Mouse (Mus musculus) stomach, embryonic 14.5 days (tissue): ENCODE data around the gene Tbc1d14. TPM values are rescaled to one million over a fixed set of nuclear protein-coding genes. Genes with fewer than 3 reads are reported as not detected.

ENCODE experiments used
- ATAC-seq: fragments of 200-750 bp; cut with Nextera tagmentation; 2 replicates; pipeline ENCODE4 v1.8.0; 2017; ENCODE audit warnings: low read depth, moderate TSS enrichment; ENCODE audit not compliant: insufficient number of reproducible peaks, insufficient read depth, low FRiP score
- H3K27ac ChIP-seq: fragments of 300-500 bp; sonication (generic); 2 replicates; pipeline ENCODE4 v1.5.1; 2014; ENCODE audit warnings: mild to moderate bottlenecking, low read length, moderate library complexity, mixed read lengths
- H3K27me3 ChIP-seq: fragments of 300-500 bp; sonication (generic); 2 replicates; pipeline ENCODE4 v1.6.1; 2014; ENCODE audit warnings: low read length, control low read depth, mixed read lengths; ENCODE audit not compliant: control insufficient read depth, insufficient read depth
- H3K36me3 ChIP-seq: fragments of 300-500 bp; sonication (generic); 2 replicates; pipeline ENCODE4 v1.6.1; 2014; ENCODE audit warnings: mild to moderate bottlenecking, control low read depth, low read length, moderate library complexity, mixed read lengths; ENCODE audit not compliant: control insufficient read depth, insufficient read depth
- H3K4me1 ChIP-seq: fragments of 300-500 bp; sonication (generic); 2 replicates; pipeline ENCODE4 v1.6.1; 2014; ENCODE audit warnings: low read length, control low read depth, mixed read lengths; ENCODE audit not compliant: control insufficient read depth, insufficient read depth
- H3K4me2 ChIP-seq: fragments of 300-500 bp; sonication (generic); replicated peaks from 2 replicates; pipeline ENCODE4 v1.6.1; 2014; ENCODE audit warnings: low read depth, low read length, control low read depth
- H3K4me3 ChIP-seq: fragments of 300-500 bp; sonication (generic); 2 replicates; pipeline ENCODE4 v1.5.1; 2014; ENCODE audit warnings: low read depth, low read length, control low read depth
- H3K9ac ChIP-seq: fragments of 300-500 bp; sonication (generic); replicated peaks from 2 replicates; pipeline ENCODE4 v1.6.1; 2014; ENCODE audit warnings: low read depth, mild to moderate bottlenecking, control low read depth, low read length, moderate library complexity, mixed read lengths
- H3K9me3 ChIP-seq: fragments of 300-500 bp; sonication (generic); 2 replicates; pipeline ENCODE4 v1.6.1; 2016; ENCODE audit warnings: low read depth, low read length, control low read depth; ENCODE audit not compliant: control insufficient read depth
- WGBS: fragments of 180-500 bp; shearing (Covaris S2); extraction: QIAGEN DNeasy Blood & Tissue Kit; methylation state at CpG from one replicate; pipeline ENCODE4 v1.1.7; 2014; 5-methylcytosine and 5-hydroxymethylcytosine counted together
- polyA plus RNA-seq: library from polyadenylated mRNA; unstranded; fragments of >200 nt; fragmentation: Nextera tagmentation; extraction: Ambion mirVana; gene quantifications from 2 replicates; pipeline ENCODE4 v1.2.1, GENCODE M21; 2014

Tbc1d14 gene
- polyA plus RNA-seq, 1 experiment from 2014 or later: 41.8 TPM

- WGBS: 79% methylated on average over 3 of the region's 3 CpGs
Observed at GRCm38 (mm10) chr5:36575227-36575626, 17.8 kb downstream of the Tbc1d14 start.

GRCm38 (mm10) chr5:36574147-36574870, 18.8 kb downstream of the Tbc1d14 start:
- 44% methylated on average over 8 of the region's 8 CpGs for WGBS
- no peaks in the 10 kb centered on the region for H3K27me3 ChIP-seq
- peaks cover 15% of the 10 kb centered on the region for H3K4me1 ChIP-seq
- peaks cover 7% of the 10 kb centered on the region; the same call in 1 of the 2 replicates for H3K36me3 ChIP-seq
- H3K4me2 ChIP-seq: no peak overlapping the region
- peak overlapping the region; percentile 12; the same call in 1 of the 2 replicates for H3K27ac ChIP-seq
- no peak overlapping the region for H3K9ac ChIP-seq
- no peak overlapping the region for H3K4me3 ChIP-seq
- 0 out of 2 replicates have a peak, but pooled peaks have one; percentile 33 for ATAC-seq
- no peaks in the 10 kb centered on the region for H3K9me3 ChIP-seq

More at GRCm38 (mm10) chr5:36575227-36575626, 17.8 kb downstream of the Tbc1d14 start:
- Histone ChIP-seq H3K27ac (no peak overlapping the region; the same call in 1 of the 2 replicates), H3K36me3 (peaks cover 7% of the 10 kb centered on the region; the same call in 1 of the 2 replicates), H3K4me1 (peaks cover 15% of the 10 kb centered on the region), H3K4me3 (no peak overlapping the region), H3K27me3 (no peaks in the 10 kb centered on the region), H3K4me2 (no peak overlapping the region), H3K9ac (no peak overlapping the region), H3K9me3 (no peaks in the 10 kb centered on the region)
- ATAC-seq: no peak

- peaks cover 15% of the 10 kb centered on the region for H3K4me1 ChIP-seq
- no peak overlapping the region for H3K4me2 ChIP-seq
- no peaks in the 10 kb centered on the region for H3K27me3 ChIP-seq
- WGBS: 50% methylated on average over 3 of the region's 3 CpGs
- no peak overlapping the region for H3K9ac ChIP-seq
- H3K4me3 ChIP-seq: no peak overlapping the region
- ATAC-seq: no peak
- no peaks in the 10 kb centered on the region for H3K9me3 ChIP-seq
- H3K36me3 ChIP-seq: peaks cover 7% of the 10 kb centered on the region; the same call in 1 of the 2 replicates
- H3K27ac ChIP-seq: no peak overlapping the region
Observed at GRCm38 (mm10) chr5:36573354-36573753, 19.7 kb downstream of the Tbc1d14 start.

GRCm38 (mm10) chr5:36571371-36571770, 21.7 kb downstream of the Tbc1d14 start:
- H3K27ac ChIP-seq: no peak overlapping the region
- no peaks in the 10 kb centered on the region for H3K9me3 ChIP-seq
- H3K27me3 ChIP-seq: no peaks in the 10 kb centered on the region
- H3K9ac ChIP-seq: no peak overlapping the region
- no peak overlapping the region for H3K4me3 ChIP-seq
- 92% methylated on average over 16 of the region's 16 CpGs for WGBS
- no peak overlapping the region for H3K4me2 ChIP-seq
- H3K36me3 ChIP-seq: peaks cover 7% of the 10 kb centered on the region; the same call in 1 of the 2 replicates
- H3K4me1 ChIP-seq: peaks cover 15% of the 10 kb centered on the region
- no peak for ATAC-seq

- no peak overlapping the region for H3K4me2 ChIP-seq
- H3K4me1 ChIP-seq: peaks cover 15% of the 10 kb centered on the region
- no peak overlapping the region for H3K9ac ChIP-seq
- peaks cover 7% of the 10 kb centered on the region; the same call in 1 of the 2 replicates for H3K36me3 ChIP-seq
- H3K27ac ChIP-seq: no peak overlapping the region
- no peak for ATAC-seq
- H3K4me3 ChIP-seq: no peak overlapping the region
- WGBS: 83% methylated on average over 4 of the region's 4 CpGs
- H3K27me3 ChIP-seq: no peaks in the 10 kb centered on the region
- no peaks in the 10 kb centered on the region for H3K9me3 ChIP-seq
Observed at GRCm38 (mm10) chr5:36570546-36571245, 22.4 kb downstream of the Tbc1d14 start.

- no peak overlapping the region for H3K27ac ChIP-seq
- no peak for ATAC-seq
- H3K36me3 ChIP-seq: peaks cover 7% of the 10 kb centered on the region; the same call in 1 of the 2 replicates
- H3K9ac ChIP-seq: no peak overlapping the region
- no peaks in the 10 kb centered on the region for H3K9me3 ChIP-seq
- peaks cover 15% of the 10 kb centered on the region for H3K4me1 ChIP-seq
- WGBS: 91% methylated on average over 7 of the region's 7 CpGs
- no peak overlapping the region for H3K4me3 ChIP-seq
- no peak overlapping the region for H3K4me2 ChIP-seq
- H3K27me3 ChIP-seq: no peaks in the 10 kb centered on the region
Observed at GRCm38 (mm10) chr5:36570098-36570497, 23.0 kb downstream of the Tbc1d14 start.

- Histone ChIP-seq H3K27me3 (no peaks in the 10 kb centered on the region), H3K27ac (no peak overlapping the region), H3K4me1 (peaks cover 1% of the 10 kb centered on the region; the same call in 1 of the 2 replicates), H3K9ac (no peak overlapping the region), H3K36me3 (peaks cover 7% of the 10 kb centered on the region; the same call in 1 of the 2 replicates), H3K4me2 (no peak overlapping the region), H3K9me3 (no peaks in the 10 kb centered on the region), H3K4me3 (no peak overlapping the region)
- ATAC-seq: no peak
- WGBS: 73% methylated on average over 4 of the region's 4 CpGs
Observed at GRCm38 (mm10) chr5:36568118-36568517, 25.0 kb downstream of the Tbc1d14 start.

- Histone ChIP-seq H3K9ac (no peak overlapping the region), H3K9me3 (no peaks in the 10 kb centered on the region), H3K36me3 (peaks cover 7% of the 10 kb centered on the region; the same call in 1 of the 2 replicates), H3K4me1 (no peaks in the 10 kb centered on the region), H3K27ac (no peak overlapping the region), H3K27me3 (no peaks in the 10 kb centered on the region), H3K4me2 (no peak overlapping the region), H3K4me3 (no peak overlapping the region)
- ATAC-seq: no peak
- 73% methylated on average over 2 of the region's 2 CpGs for WGBS
Observed at GRCm38 (mm10) chr5:36567627-36568026, 25.4 kb downstream of the Tbc1d14 start.
